Mouse (Mus musculus) cerebellum, adult (tissue): ENCODE measurements around the gene Ctdnep1.

Experiments used
- ATAC-seq: cut with Nextera tagmentation; 2 replicates; pipeline ENCODE4 v1.9.2; 2017; ENCODE audit warnings: mild to moderate bottlenecking, moderate library complexity, mixed read lengths; ENCODE audit not compliant: insufficient number of reproducible peaks, low FRiP score, low TSS enrichment

Ctdnep1 gene

DNA sequence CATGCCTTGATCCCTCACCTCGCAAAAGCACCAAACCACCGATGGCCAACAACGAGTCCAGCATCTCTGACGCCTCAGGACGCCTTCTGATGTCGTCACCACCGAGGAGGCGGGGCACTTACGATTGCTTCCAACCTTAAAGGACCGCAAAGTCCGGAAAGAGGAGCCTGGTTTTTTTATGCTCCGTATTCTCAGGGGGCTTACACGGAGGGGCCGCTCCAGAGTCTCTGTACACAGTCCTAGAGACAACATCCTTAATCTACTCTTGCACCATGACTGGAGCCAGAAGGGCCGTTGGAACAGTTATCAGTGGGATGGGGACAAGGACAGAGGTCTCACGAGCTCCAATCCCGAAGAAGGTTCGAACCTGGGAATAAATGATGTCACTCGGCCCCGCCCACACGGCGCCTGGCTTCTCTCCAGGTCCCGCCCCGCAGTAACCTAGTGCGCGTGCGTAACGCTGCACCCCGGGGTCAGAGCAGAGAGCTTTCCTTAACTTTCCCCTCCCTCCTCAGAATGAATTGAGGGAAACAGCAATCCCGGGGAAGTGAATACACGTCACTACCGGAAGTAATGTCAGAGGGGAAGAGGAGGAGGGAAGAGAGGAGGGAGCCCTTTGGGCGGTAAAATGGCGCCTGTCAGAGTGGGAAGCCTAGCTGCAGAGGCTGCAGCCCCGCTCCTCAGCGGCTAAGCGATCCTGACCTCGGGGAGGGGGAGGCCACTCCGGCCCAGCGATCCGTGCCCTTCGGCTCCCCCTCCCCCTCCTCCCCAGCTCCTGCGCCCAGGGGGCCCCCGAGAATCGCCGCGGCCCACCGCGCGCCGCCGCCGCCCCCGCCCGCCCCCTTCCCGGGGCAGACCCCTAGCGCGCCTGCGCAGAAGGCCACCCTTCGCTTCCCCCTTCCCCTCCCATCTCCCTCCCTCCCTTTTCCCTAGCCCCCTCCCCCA lies 488 bp upstream of the Ctdnep1 start:
- ATAC-seq, result peak; percentile 91

DNA sequence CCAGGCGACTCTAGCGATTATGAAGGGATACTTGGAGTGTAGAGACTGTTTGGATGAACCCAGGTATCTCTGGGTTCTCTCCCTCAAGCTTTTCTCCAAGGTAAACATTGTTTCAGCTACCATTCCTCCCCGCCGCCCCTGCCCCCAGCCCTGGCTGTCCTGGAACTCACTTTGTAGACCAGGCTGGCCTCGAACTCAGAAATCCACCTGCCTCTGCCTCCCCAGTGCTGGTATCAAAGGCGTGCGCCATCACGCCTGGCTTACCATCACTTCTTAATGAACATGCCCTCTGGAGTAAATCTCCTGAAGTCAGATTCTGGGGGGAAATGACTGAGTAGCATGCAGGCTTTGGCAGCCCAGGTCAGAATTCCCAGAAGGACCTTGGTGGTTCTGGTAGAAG lies 1.3 kb downstream of the Ctdnep1 start, which contains the start of gene Elp5:
Gene Elp5 (minus strand): TSS at position 293 of the 400 bp plus-strand sequence.
- no peak for ATAC-seq

DNA sequence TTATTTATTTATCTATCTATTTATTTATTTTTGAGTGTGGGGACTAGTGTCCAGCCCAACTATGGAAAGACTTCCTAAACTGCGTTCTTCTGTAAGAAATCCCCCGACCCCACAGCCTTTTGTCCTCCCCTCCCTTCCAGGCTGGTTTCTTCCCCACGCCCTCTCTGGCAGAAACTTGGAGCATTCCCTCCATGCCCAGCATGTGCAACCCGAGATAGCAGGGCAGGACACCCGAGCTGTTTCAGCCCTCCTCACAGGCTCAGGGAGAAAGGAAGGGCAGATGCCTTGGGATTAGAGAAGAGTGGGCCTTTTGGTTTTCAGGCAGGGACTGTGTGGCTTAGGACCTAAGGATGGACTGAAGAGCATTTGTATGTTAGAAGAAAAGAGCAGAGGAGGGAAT lies 1.9 kb downstream of the Ctdnep1 start:
- ATAC-seq, result no peak

DNA sequence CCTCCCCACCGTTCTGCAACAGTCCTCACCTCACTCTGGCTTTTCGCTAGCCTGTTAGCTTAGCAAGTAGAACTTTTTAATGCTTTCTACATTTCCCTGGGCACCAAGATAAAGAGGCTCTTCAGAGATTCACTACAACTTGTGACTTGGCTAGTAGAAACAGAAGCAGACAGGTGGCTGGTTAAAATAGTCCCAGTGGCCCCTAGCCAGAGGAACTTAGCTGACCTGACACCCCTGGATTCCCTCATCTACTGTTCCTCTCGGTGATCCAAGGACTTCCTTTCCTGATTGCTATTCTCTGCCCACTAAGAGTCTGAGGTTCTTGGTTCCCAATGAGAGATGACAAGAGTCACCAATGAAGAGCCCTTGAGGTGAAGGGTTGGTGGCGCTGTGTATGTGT lies 2.4 kb downstream of the Ctdnep1 start:
- ATAC-seq, result no peak

DNA sequence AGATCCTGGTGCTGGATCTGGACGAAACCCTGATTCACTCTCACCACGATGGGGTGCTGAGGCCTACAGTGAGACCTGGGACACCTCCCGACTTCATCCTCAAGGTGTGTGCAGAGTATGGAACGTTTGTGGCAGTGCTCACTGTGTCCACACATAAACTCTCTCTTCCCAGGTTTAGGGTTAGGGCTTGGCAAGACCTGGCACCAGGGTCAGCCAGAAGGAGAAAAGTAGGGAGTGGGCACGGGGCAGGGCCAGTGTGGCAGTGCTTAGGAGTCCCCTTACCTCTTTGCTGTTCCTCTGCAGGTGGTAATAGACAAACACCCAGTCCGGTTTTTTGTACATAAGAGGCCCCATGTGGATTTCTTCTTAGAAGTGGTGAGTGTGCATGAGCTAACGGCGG lies 3.5 kb downstream of the Ctdnep1 start:
- no peak for ATAC-seq

DNA sequence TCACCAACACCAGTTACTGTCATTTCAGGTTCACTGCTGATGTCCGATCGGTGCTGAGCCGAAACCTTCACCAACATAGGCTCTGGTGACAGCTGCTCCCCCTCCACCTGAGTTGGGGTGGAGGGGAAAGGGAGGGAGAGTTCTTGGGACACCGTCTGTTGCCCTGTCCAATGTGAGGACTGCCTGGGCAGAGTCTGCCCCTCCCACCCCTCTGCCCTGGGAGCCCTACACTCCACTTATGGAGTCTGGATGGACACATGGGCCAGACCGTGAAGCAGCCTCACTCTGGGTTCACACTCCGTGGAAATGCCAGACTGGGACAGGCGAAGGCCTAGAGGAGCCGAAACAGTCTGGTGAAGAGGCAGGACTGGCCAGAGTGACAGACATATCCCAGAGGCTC lies 9.0 kb downstream of the Ctdnep1 start:
- no peak for ATAC-seq

DNA sequence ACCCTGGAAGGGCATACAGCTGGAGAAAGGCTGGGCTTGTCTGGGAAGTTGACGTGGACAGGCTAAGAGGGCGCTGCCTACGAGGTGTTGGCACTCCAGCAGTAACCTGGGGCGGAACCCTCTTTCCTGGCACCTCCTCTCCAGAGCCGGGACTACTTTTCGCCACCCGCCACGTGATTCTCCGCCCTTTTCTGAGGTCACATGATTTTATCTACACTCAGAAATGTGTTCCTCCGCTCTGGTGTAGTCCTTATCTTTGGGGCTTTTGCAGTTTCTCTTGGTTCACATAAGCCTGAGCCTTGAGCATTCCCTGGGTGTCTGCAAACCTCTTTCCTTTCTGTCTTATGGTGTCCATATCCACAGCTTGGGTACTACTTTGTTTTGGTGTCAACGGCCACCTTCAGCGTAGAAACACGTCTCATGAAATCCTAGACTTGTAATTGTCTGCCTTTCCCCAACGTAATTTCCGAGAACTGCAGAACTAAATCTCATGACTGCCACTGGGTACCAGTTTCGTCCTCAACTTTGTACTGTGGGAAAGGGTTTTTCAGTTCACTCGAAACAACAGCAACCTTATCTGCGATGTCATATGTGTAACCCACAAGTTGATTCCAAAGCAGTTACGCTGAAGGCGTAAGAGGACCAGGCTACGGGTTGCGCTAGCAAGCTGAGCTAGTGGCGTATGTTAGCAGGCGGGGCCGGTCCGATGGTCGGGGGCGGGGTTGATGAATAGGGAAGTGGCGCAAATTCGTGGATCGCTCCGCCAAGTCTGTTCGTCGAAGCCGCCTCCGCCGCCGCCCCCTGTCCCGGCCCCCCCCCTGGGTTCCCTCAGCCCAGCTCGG lies 10.1 kb downstream of the Ctdnep1 start, which contains the start of gene Gabarap:
Gene Gabarap (plus strand): TSS at position 294 of the 842 bp plus-strand sequence.
- ATAC-seq, result peak; percentile 66; the same call in 1 of the 2 replicates

DNA sequence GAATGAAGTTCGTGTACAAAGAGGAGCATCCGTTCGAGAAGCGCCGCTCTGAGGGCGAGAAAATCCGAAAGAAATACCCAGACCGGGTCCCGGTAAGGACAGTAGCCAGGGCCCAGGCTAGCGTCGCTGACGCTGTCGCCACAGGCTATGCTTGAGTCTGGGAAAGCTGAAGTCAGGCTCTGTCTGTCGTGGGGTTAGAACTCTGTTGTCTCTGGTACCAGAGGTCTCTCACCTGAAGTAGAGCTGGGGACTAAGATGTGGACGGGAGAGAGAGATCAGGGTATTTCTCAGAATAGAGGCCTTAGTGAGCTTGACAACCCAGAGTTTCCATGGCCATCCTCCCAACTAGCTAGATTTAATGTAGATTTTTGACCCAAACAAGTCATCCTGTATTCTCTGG lies 10.8 kb downstream of the Ctdnep1 start:
- no peak for ATAC-seq

DNA sequence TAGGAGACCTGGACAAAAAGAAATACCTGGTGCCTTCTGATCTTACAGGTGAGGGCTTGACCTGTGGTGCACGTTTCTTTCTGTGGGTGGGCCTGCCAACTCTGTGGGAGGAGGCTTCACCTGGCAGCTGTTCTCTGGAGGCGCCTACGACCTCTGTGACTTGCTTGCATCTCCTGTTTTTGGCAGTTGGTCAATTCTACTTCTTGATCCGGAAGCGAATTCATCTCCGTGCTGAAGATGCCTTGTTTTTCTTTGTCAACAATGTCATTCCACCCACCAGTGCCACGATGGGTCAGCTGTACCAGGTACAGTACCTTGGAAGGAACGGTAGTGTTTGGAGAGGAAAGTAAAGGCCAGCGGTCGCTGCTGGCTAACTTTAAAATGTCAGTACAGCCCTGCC lies 11.4 kb downstream of the Ctdnep1 start:
- ATAC-seq, result no peak

DNA sequence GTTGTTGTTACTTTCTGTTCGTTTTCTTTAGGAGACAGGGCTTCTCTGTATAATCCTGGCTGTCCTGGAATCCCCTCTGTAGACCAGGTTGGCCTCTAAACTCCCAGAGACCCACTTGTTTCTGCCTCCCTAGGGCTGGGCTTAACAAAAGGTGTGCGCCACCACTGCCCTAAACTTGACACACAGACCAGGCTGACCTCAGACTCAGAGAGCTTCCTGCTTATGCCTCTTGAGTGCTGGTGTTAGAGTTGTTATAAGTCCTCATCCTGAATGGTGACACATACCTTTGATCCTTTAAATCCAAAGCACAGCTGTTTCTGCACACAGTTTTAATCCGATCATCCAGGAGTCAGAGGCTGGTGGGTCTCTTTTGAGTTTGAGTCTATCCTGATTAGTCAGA lies 12.0 kb downstream of the Ctdnep1 start:
- no peak for ATAC-seq

DNA sequence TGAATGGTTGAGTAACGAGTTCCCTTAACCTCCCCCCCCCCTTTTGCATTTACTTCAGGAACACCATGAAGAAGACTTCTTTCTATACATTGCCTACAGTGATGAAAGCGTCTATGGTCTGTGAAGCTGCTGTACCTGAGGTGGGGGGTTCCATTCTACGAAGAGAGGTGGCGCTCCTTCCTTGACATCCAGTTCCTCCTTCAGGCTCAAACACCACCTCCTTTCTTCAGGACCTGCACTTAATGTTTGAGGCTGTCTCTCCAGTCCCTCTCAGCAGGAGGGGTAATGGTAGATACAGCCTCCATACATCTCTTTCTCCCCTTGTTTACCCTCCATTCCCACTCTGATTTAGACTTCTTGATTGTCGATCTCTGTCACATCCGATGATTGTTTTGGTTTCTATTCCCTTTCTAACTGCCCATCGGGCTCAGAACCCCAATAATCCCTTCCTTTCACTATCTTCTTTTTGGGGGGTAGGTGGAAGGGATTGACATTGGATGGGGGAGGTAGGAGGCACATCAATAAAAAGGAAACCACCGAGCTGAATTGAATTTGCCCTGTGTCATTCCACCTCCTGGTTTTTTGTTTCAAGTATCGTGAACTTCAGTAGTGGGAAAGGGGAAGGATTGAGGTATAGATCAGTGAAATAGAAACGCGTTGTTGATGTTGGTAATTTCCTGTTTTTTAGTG lies 13.6 kb downstream of the Ctdnep1 start:
- ATAC-seq, result no peak

DNA sequence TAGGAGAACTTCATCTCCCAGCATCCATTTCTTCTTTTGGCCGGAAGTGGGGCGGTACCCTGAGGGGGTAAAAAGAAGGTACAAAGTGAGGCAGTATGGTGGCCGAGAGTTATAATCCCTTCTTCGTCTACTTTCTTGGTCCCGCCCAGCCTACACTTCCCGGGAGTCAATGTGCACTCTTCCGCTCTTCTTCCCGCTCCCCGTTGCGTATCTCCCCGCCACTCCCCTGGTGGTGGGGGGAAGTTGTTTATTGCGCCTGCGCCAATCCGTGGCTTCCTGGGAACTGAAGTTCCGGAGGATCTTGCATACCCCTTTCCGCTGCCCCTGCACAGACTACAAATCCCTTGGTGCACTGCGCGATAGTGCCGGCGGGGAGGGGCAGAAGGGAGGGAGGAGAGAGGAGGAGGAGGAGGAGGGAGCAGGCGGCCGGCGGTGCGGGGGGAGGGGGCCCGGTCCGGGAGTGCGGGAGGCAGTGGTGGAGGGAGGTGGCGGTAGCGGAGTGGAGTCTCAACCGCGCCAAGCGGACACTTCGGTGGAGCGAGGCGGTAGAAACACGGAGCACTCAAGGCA lies 14.5 kb downstream of the Ctdnep1 start, which contains the start of gene Phf23:
Gene Phf23 (plus strand): TSS at position 387 of the 570 bp plus-strand sequence.
- ATAC-seq, result peak; percentile 67

DNA sequence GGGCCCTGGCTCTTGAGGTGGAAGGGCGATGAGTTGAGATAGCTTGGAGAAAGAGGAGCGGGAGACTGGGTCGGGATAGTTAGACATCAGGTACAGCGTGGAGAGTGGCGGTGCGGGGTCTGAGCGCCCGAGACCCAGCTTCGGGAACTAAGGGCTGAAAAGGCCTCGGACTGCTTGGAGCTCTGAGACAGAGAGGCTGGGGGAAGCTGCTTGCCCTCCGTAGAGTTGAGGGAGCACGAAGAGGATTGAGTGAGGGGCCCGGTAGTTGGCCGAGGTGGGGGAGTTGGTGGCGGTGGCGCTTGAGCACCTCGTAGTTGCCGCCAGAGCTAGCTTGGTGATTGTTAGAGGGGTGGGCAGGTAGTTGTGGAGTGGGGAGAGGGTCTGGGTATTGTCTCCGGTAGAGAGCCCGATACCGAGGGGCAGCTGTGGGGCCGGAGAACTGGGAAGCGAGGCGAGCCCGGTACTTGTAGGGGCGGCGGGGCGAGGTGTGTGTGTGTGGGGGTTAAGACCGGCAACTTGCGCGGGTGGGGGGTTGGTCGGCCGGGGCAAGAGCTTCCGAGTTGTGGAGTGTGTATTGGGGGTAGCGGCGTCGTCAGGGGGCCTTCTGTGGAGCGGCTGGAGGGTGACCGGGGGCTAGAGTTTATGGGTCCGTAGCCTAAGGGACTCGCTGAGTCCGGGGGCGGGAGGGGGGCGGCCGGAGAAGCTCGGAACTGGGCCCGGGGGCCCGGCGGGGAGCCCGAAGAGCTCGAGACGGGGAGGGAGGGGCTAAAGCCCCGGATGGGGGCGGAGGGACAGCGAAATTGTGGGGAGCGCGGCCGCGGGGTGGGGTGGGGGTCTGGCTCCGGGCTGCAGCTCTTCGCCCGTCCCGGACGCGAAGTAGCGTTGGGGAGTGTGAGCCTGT lies 15.5 kb downstream of the Ctdnep1 start:
- no peak for ATAC-seq

DNA sequence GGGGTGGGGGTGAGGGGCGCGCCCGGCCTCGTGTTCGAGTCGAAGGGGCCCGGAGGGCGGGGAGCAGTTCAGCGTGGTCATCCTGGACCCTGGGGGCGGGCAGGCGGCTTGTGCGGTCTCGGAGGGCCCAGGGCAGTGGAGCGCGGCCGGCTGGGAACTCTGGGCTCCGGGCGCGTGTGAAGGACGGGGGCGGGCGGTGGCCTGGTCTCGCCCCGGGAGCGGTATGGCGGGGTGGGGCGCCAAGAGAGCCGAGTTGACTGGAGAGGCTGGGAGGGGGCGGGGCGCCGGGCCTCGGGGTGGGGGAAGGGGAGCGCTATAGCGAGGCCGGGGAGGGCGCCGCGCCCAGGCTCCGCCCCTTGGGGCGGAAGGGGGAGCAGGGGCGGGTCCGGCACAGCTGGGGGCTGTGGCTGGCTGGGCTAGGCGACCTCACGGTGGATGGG lies 16.1 kb downstream of the Ctdnep1 start:
- ATAC-seq, result no peak

DNA sequence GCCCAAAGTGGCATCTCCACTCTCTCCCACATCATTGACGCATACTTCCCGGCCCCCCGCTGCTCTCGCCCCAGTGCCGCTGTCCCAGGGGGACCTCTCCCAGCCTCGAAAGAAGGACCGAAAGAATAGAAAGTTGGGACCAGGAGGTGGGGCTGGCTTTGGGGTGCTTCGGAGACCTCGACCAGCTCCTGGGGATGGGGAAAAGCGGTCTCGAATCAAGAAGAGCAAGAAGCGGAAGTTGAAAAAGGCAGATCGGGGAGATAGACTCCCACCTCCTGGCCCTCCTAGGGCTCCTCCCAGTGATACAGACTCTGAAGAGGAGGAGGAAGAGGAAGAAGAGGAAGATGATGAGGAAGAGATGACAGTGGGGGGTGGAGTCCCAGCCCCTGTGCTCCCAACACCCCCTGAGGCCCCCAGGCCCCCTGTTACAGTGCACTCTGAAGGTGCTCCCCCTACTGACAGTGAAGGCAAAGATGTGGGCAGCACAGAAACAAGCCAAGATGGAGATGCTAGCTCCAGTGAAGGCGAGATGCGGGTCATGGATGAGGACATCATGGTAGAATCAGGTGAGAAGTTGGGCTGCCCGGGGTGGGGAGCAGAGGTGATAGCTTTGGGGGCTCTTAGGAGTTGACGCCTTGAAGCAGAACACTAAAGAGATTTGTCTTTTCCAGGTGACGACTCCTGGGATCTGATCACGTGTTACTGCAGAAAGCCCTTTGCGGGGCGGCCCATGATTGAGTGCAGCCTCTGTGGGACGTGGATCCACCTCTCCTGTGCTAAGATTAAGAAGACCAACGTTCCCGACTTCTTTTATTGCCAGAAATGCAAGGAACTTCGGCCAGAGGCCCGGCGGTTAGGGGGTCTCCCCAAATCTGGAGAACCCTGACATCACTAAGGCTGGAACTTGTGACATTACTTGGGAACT lies 17.9 kb downstream of the Ctdnep1 start:
- no peak for ATAC-seq

DNA sequence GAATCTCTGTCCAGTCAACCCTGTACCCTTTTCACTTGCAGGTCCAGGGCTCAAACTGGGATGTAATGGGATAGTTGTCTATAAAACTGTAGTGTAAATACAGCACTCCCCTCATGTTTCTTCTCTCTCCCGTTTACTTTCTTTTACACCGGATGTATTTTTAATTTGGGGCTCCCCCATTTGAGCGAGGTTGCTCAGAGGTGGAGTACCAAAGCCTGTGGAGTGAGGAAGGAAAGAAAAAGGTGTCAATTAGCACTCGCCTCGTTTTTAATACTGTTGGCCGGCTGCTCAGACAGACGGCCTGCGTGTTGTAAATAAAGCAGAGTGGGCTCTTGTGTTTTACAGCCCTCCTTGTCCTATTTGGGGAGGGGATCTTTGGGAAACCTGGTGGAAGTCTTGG lies 18.7 kb downstream of the Ctdnep1 start:
- no peak for ATAC-seq

DNA sequence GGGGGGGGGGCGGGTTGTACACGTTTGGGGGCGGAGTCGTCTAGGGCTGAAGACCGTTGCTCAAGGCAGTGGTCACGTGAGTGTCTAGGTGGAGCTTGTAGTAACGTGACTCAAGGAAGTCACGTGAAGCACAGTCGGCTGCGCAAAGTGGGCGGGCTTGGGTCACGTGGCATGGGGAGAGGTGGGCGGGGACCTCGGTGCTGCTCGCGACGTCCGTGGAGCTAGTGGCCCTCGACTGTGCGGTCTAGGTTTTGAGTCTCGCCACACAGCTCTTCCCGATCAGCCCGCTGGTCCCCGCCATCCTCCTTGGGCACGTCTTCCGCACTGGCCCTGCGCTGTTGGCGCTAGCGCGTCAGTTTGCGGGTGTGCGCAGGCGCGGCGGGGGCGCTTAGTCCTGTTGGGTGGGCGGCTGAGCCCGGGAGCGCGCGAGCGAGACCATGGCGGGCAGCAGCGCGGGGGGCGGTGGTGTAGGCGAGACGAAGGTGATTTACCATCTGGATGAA lies 19.5 kb downstream of the Ctdnep1 start, which contains the start of gene Dvl2:
Gene Dvl2 (plus strand): TSS at position 200 of the 503 bp plus-strand sequence.
- ATAC-seq, result peak; percentile 27; the same call in 1 of the 2 replicates

DNA sequence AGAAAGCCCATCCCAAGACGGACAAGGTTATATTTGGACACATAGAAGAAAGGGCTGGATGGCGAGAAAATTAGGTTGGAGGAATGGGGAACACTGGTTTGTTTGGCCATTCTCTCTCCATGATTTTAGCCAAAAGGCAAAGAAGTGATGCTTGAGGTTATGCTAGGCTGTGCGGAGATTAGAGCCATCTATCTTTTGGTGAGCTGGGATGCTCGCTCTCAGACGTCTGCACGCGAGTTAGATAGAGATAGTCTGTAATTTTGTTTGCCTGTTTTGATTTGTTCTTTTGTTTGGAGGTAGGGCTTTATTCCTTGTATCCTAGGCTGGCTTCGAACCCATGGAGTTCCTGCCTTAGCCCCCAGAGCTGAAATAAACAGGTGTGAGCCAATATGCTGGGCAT lies 20.2 kb downstream of the Ctdnep1 start:
- no peak for ATAC-seq
